Mouse (Mus musculus) embryonic facial prominence, embryonic 10.5 days (tissue): Measurements from ENCODE around the gene Shank2. TPM values are rescaled to one million over a fixed set of nuclear protein-coding genes. Genes with fewer than 3 reads are reported as not detected.

Source experiments
- DNase-seq: peaks from one replicate; pipeline ENCODE4 v3.0.0-alpha.2; 2017; ENCODE audit warnings: low spot score
- H3K27ac ChIP-seq: fragments of 300-500 bp; sonication (generic); replicated peaks from 2 replicates; pipeline ENCODE4 v1.5.1; 2016; ENCODE audit warnings: mild to moderate bottlenecking
- H3K27me3 ChIP-seq: fragments of 300-500 bp; sonication (generic); replicated peaks from 2 replicates; pipeline ENCODE4 v1.6.1; 2016; ENCODE audit warnings: low read depth, mild to moderate bottlenecking; ENCODE audit not compliant: poor library complexity, severe bottlenecking
- H3K36me3 ChIP-seq: fragments of 300-500 bp; sonication (generic); replicated peaks from 2 replicates; pipeline ENCODE4 v1.6.1; 2016; ENCODE audit warnings: mild to moderate bottlenecking, moderate library complexity
- H3K4me1 ChIP-seq: fragments of 300-500 bp; sonication (generic); 2 replicates; pipeline ENCODE4 v1.6.1; 2016
- H3K4me3 ChIP-seq: fragments of 300-500 bp; sonication (generic); 2 replicates; pipeline ENCODE4 v1.5.1; 2016; ENCODE audit warnings: mild to moderate bottlenecking, moderate library complexity
- H3K9me3 ChIP-seq: fragments of 300-500 bp; sonication (generic); 2 replicates; pipeline ENCODE4 v1.6.1; 2016; ENCODE audit warnings: mild to moderate bottlenecking
- WGBS: fragments of 180-500 bp; shearing (Covaris S2); methylation state at CpG from one replicate; pipeline ENCODE4 v1.1.7; 2016; 5-methylcytosine and 5-hydroxymethylcytosine counted together
- polyA plus RNA-seq: library from polyadenylated mRNA; unstranded; fragments of >200 nt; fragmentation: Nextera tagmentation; extraction: Ambion mirVana; gene quantifications from 2 replicates; pipeline ENCODE4 v1.2.1, GENCODE M21; 2016

The Shank2 gene
- polyA plus RNA-seq, 1 experiment from 2014 or later = 0.75 TPM

DNA sequence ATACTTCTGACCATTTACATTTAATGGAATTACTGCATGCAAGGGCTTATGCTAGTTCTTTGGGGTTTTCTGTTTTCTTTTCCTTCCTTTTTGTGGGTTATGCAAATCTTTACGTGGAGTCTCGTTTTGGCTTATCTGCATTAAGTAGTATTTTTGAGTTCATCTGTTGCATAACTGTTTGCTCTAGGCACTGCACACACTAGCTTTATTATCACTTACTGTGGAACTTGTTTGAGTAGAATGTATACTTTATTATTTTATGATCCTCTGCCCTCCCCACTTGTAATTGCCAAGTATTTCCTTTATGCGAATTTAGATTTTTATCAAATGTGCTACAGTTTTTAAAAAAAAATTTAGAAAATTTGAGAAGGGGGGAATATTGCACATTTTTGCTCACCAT lies 2.7 kb upstream of the Shank2 start:
- H3K9me3 ChIP-seq = peaks cover 5% of the 10 kb centered on the region
- H3K4me1 ChIP-seq = no peaks in the 10 kb centered on the region
- WGBS = 86% methylated on average over 3 of the region's 3 CpGs
- H3K27ac ChIP-seq = no peak overlapping the region
- no peaks in the 10 kb centered on the region for H3K36me3 ChIP-seq
- DNase-seq = no peak
- H3K27me3 ChIP-seq = no peaks in the 10 kb centered on the region
- no peak overlapping the region for H3K4me3 ChIP-seq

DNA sequence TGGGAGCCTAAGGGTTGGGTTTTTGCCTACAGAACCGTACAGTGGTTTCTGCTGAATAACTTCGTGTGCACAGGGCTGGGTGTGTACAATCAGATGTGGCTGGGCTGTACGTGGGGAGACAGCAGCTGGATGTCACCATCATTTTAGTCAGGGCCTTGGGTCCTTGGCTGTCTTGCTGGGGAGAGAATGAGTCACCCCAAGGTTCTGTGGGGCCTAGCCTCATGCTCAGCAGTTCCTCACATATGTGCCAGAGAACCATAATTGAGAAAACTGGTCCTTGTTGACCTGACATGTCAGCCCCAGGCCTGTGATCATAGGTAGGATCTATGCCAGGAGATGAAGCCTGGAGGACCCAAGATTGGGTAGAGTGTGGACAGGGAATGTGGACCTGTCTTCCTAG lies 1.7 kb downstream of the Shank2 start:
- H3K4me3 ChIP-seq = no peak overlapping the region
- no peaks in the 10 kb centered on the region for H3K9me3 ChIP-seq
- 84% methylated on average over 3 of the region's 3 CpGs for WGBS
- no peak overlapping the region for H3K27ac ChIP-seq
- H3K36me3 ChIP-seq = no peaks in the 10 kb centered on the region
- no peaks in the 10 kb centered on the region for H3K27me3 ChIP-seq
- no peaks in the 10 kb centered on the region for H3K4me1 ChIP-seq
- no peak for DNase-seq

DNA sequence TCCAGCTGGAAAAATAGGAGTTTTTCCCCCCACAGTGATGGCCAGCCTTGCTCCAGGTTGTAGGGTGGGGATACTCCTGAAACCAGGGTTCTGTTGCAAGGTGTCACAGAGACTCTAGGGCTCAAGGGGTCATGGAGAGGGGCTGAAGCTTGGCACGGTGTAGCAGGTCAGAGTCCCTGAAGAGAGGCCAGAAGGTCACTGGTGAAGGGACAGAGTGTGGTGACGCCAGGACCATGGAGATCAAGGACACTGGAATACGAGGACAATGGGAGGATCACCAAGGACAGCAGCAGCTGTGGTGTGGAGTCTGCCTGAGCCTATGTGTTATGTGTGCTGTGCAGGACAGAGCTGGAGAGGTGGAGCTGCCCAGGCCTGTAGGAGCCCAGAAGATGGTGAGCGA lies 6.4 kb downstream of the Shank2 start:
- Histone ChIP-seq H3K27me3 (0 out of 2 replicates have a peak, but pooled peaks cover 5% of the 10 kb centered on the region), H3K36me3 (no peaks in the 10 kb centered on the region), H3K4me3 (no peak overlapping the region), H3K27ac (no peak overlapping the region), H3K4me1 (no peaks in the 10 kb centered on the region), H3K9me3 (no peaks in the 10 kb centered on the region)
- no peak for DNase-seq
- 80% methylated on average over 4 of the region's 4 CpGs for WGBS

DNA sequence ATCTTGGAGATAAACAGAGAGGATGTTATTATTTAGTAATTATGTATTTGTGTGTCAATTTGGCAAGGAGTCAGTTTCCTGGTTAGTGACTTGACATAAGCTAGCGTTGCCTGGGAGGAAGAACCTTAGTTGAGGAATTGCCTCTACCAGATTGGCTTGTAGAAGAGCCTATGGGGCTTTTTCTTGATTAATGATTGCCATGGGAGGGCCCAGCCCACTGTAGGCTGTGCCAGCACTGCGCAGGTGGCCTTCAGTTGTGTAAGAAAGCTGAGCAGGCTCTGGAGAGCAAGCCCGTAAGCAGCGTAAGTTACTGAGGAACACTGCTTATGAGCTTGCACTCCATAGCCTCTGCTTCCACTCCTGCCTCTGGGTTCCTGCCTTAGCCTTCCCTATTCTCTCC lies 7.3 kb downstream of the Shank2 start:
- Histone ChIP-seq H3K36me3 (no peaks in the 10 kb centered on the region), H3K9me3 (no peaks in the 10 kb centered on the region), H3K4me1 (0 out of 2 replicates have a peak, but pooled peaks cover 2% of the 10 kb centered on the region), H3K27me3 (0 out of 2 replicates have a peak, but pooled peaks cover 5% of the 10 kb centered on the region), H3K27ac (no peak overlapping the region), H3K4me3 (no peak overlapping the region)
- DNase-seq = no peak
- 86% methylated on average over 4 of the region's 4 CpGs for WGBS

DNA sequence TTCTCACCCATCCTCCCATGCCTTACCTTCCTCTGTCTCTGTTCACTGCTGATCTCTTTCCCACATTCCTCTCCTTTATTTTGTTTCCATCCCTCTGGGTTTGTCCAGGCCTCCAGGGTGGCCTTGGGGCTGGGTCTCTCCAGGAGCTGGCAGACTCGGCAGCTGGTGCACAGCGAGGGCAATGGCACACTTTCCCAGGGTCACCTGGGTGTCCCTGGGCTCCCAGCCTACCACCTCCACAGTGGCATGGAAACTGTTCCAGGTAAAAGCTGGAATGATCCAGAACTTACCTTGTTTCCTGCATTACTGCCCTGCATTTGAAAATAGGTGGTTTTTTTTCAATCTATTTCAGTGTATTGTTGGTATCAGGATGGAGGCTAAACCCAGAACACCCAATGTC lies 12.8 kb downstream of the Shank2 start:
- Histone ChIP-seq H3K4me1 (0 out of 2 replicates have a peak, but pooled peaks cover 3% of the 10 kb centered on the region), H3K36me3 (no peaks in the 10 kb centered on the region), H3K9me3 (no peaks in the 10 kb centered on the region), H3K4me3 (no peak overlapping the region), H3K27me3 (0 out of 2 replicates have a peak, but pooled peaks cover 4% of the 10 kb centered on the region), H3K27ac (no peak overlapping the region)
- WGBS = 69% methylated on average over 2 of the region's 2 CpGs
- DNase-seq = no peak

DNA sequence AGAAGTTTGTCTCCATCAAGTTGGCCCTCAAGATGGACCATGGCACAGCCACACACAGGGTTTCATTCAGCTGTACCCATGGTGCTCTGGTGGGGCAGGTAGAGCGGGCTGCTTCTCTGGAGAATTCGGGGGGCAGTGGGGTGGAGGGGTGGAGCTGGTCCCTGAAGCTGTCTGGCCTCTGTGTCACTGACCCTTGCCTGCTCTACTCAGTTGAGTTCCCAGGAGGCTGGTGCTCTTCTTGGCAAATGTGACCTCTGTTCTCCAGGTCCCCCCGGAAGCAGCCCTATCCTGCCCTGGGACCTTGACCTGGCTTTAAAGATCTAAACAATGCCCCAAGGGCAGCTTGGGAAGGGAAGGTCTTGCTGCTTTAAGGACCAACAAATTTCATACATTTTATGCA lies 20.1 kb downstream of the Shank2 start:
- Histone ChIP-seq H3K4me3 (no peak overlapping the region), H3K27me3 (no peaks in the 10 kb centered on the region), H3K36me3 (no peaks in the 10 kb centered on the region), H3K27ac (no peak overlapping the region), H3K4me1 (peaks cover 7% of the 10 kb centered on the region), H3K9me3 (no peaks in the 10 kb centered on the region)
- WGBS = 79% methylated on average over 3 of the region's 3 CpGs
- DNase-seq = no peak

DNA sequence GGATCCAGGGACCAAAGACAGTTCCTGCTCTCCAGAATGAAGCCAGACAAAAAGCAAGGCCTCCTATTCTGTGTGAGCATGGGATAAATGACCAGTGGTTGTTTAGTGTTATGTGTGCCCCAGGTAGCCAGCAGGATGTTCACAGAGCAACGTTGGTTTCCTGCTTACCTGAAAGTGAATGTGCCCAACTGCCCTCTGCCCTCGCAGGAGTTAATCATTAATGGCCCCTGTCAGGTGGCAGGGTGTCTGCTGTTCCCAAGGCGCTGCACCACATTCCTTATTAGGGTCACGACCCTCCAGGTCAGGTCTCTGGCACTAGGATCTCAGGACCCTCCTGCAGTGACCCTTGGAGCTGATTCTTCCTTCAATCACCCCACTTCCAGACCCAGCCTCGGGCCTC lies 21.0 kb downstream of the Shank2 start:
- WGBS = 53% methylated on average over 5 of the region's 5 CpGs
- DNase-seq = no peak
- no peaks in the 10 kb centered on the region for H3K36me3 ChIP-seq
- peaks cover 7% of the 10 kb centered on the region for H3K4me1 ChIP-seq
- no peaks in the 10 kb centered on the region for H3K27me3 ChIP-seq
- H3K9me3 ChIP-seq = no peaks in the 10 kb centered on the region
- no peak overlapping the region for H3K4me3 ChIP-seq
- H3K27ac ChIP-seq = no peak overlapping the region

DNA sequence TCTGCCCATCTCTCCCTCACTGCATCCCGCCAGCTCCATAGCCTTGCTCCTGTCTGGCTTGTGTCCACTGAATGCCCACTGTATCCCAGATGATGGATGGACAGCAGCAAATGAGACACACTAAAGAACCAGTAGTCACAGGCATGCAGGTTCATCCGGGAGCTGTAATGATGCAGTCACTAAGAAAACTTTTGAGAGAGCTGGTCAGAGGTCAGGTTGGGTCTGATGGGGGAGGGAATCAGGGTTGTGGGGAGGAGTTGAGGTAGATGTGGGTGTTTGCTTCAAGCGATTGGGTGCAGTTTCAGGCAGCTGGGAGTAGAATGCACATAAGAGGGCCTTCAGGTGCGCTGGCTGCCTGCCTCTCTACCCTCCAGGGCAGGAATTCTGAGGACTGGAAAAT lies 21.8 kb downstream of the Shank2 start:
- Histone ChIP-seq H3K27me3 (no peaks in the 10 kb centered on the region), H3K36me3 (no peaks in the 10 kb centered on the region), H3K4me3 (no peak overlapping the region), H3K4me1 (peaks cover 7% of the 10 kb centered on the region), H3K27ac (no peak overlapping the region), H3K9me3 (no peaks in the 10 kb centered on the region)
- DNase-seq = no peak
- 72% methylated on average over 4 of the region's 4 CpGs for WGBS

DNA sequence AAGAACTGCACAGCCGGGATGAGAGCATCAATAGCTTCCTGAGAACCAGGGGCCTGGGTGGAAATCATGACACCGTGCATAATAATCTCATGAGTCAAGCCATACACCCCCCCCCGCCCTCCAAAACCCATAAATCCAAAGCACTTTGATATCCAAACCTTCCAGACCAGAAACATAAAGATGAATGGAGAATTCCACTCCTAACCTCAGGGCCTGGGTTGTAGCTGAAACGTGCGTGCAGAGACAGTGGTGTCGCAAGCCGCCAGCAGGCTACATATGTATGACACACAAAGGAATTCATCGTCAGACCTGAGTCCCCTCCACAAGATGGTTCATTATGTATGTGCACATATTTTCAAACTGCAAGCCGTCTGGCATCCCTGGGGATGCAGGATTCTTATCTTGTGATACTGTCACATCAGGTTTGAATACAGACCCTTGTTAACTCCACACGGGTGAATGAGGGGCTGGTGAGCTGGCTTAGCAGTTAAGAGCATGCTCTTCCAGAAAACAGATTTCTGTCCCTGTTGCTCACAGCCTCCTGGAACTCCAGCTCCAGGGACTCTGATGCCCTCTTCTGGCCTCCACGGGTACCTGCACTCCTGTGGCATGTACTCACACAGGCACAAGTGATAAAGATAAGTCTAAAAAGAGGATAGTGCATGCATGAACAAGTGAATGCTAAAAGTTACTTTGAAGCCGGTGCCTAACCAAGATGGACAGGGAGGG lies 24.5 kb downstream of the Shank2 start:
- Histone ChIP-seq H3K27me3 (no peaks in the 10 kb centered on the region), H3K4me1 (peaks cover 7% of the 10 kb centered on the region), H3K27ac (no peak overlapping the region), H3K9me3 (no peaks in the 10 kb centered on the region), H3K36me3 (no peaks in the 10 kb centered on the region), H3K4me3 (no peak overlapping the region)
- no peak for DNase-seq
- WGBS = 90% methylated on average over 12 of the region's 12 CpGs

DNA sequence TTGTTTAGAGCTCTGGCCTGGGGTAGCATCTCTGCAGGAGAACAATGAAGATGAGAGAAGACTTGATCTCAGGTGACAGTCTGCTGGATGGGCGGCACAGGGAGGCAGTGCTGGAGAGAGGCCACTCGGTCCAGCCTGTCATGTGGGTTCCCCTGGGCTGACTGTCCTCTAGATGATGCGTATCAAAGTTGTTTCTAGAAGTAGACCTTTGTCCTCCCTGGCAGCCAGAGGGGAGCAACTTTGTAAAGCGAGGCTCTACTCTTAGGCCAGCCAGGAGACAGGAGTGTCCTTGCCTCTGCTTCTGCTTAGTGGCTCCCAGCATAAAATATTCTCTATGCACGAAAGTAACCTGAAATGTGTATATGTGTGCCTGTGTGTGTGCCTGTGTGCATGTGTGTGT lies 27.5 kb downstream of the Shank2 start:
- 59% methylated on average over 5 of the region's 5 CpGs for WGBS
- Histone ChIP-seq H3K9me3 (no peaks in the 10 kb centered on the region), H3K27ac (no peak overlapping the region), H3K36me3 (no peaks in the 10 kb centered on the region), H3K27me3 (no peaks in the 10 kb centered on the region), H3K4me1 (peaks cover 14% of the 10 kb centered on the region), H3K4me3 (no peak overlapping the region)
- DNase-seq = no peak

DNA sequence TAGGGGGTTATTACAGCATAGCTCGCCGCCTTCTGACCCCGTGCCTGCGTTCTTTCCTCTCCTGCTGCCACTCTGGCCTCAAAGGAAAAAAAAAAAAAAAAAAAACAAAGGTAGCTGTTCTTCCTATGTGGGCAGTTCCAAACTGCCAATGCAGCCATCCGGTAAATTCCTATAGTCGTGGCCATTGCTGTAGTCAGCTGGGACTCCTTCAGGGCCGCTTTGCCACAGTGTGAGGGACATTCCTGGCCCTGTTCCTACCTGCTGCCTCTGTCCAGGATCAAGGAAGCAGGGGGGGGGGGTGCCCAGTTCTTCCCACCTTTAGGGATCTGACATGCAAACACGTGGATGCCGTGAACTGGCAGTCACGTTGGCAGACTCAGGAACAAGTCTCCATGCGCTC lies 29.1 kb downstream of the Shank2 start:
- no peak for DNase-seq
- Histone ChIP-seq H3K4me1 (peaks cover 14% of the 10 kb centered on the region), H3K27ac (no peak overlapping the region), H3K27me3 (no peaks in the 10 kb centered on the region), H3K36me3 (no peaks in the 10 kb centered on the region), H3K4me3 (no peak overlapping the region), H3K9me3 (no peaks in the 10 kb centered on the region)
- 68% methylated on average over 11 of the region's 11 CpGs for WGBS

DNA sequence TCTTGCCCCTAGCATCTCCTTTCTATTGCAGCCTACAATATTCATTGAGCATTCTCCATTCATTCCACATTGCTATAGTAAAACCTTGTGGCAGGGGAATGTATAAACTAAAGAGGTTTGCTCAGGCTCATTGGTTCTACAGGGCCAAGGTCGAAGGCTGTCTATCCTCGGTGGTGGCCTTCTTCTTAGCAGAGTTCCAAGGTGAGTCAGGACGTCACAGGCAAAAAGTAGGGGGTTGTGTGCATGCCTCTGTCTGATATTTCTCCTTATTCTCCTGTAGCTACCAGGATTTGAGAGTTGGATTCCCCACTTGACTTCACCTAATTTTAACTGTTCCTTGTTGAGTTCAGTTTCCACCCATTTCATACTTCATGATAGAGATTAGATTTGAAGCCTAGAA lies 29.9 kb downstream of the Shank2 start:
- Histone ChIP-seq H3K36me3 (no peaks in the 10 kb centered on the region), H3K27me3 (no peaks in the 10 kb centered on the region), H3K9me3 (no peaks in the 10 kb centered on the region), H3K4me3 (no peak overlapping the region), H3K27ac (no peak overlapping the region), H3K4me1 (peaks cover 14% of the 10 kb centered on the region)
- 80% methylated on average over 3 of the region's 3 CpGs for WGBS
- no peak for DNase-seq

DNA sequence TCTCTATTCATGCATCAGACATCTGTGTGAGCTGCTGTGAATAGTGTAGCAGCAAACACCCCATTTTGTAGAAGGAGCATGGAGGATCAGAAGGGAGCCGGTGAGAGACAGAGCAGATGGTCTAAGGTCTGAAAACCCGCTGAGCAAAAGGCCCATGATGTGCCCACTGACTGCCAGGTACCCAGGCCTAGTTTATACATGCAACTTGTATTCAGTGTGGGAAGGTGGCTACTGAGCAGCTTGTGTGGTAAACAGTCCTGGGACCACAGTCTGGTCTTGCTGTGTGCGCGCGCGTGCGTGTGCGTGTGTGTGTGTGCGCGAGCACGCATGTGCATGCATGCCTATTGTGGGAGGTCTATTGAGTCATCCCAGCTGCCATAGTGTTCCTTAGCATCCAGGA lies 35.8 kb downstream of the Shank2 start:
- no peak for DNase-seq
- H3K36me3 ChIP-seq = no peaks in the 10 kb centered on the region
- H3K27ac ChIP-seq = no peak overlapping the region; the same call in 1 of the 2 replicates
- WGBS = 95% methylated on average over 11 of the region's 11 CpGs
- no peaks in the 10 kb centered on the region for H3K9me3 ChIP-seq
- no peaks in the 10 kb centered on the region for H3K27me3 ChIP-seq
- H3K4me1 ChIP-seq = peaks cover 21% of the 10 kb centered on the region
- H3K4me3 ChIP-seq = no peak overlapping the region
